Mouse (Mus musculus) brain, embryonic 14.5 days (tissue): ENCODE measurements around the gene Endou.

Experiments
- CTCF ChIP-seq: fragments of 200-500 bp; IDR thresholded peaks from 2 replicates; pipeline ENCODE4 v1.5.1; 2012; ENCODE audit warnings: inconsistent platforms, mild to moderate bottlenecking, moderate library complexity, borderline replicate concordance; ENCODE audit not compliant: insufficient read depth, insufficient read length; ENCODE audit errors: extremely low read depth
- POLR2A ChIP-seq: fragments of 200-500 bp; IDR thresholded peaks from 2 replicates; pipeline ENCODE4 v1.6.1; 2012; ENCODE audit warnings: mild to moderate bottlenecking, inconsistent platforms, borderline replicate concordance; ENCODE audit not compliant: poor library complexity, insufficient read depth, insufficient read length, severe bottlenecking; ENCODE audit errors: extremely low read depth

DNA sequence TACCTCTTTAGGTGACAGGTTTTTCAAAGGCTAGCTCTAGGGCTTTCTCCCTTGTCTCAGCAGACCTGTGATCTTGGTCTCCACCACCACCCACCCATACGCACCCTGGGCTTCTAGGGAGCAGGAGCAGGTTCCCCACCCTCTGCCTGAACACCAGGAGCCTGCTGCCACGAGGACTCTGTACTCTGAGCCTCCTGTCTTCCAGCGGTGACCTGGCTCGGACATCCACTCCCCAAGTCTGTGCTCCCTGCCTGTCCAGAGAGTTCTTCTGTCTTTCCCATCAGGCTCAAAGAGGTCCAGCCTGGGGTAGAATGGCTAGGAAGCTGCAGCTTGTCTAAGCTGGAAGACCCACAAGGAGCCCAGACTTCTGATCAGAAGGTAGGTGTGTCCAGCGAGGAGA lies 12.1 kb upstream of the Endou start:
- TF ChIP-seq CTCF (no peak), POLR2A (no peak)
